Mouse (Mus musculus) monocyte, adult 2 months (primary cell): ENCODE measurements around the gene Rasl11a.
"Not testable (repeated sequence)": the region's sequence is repeated elsewhere in the genome, so short reads cannot be mapped to it uniquely, and the experiment has no call there.

Experiments
- DNase-seq, 2 experiments: peaks; one replicate each; pipeline ENCODE4 v3.0.0; 2022; ENCODE audit warnings: low spot score in 2 of 2, low read depth in 1 of 2

Rasl11a gene

DNA sequence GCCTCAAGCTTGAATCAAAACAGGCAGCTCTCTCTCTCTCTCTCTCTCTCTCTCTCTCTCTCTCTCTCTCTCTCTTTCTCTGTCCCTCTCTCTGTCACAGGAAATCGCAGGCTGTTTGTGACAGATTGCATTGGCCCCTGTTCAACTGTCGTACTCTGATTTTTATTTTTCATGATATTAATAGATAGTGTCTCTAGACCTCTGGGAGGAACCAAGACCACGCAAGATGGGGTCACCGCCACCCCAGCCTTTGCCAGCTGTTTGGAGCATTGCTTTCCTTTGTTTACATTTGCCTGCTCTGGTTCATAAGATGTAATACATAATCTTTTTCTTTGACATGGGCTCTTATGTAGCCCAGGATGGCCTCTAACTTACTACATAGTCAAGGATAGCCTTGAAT is 2.9 kb upstream of the Rasl11a start:
- DNase-seq: no peak

DNA sequence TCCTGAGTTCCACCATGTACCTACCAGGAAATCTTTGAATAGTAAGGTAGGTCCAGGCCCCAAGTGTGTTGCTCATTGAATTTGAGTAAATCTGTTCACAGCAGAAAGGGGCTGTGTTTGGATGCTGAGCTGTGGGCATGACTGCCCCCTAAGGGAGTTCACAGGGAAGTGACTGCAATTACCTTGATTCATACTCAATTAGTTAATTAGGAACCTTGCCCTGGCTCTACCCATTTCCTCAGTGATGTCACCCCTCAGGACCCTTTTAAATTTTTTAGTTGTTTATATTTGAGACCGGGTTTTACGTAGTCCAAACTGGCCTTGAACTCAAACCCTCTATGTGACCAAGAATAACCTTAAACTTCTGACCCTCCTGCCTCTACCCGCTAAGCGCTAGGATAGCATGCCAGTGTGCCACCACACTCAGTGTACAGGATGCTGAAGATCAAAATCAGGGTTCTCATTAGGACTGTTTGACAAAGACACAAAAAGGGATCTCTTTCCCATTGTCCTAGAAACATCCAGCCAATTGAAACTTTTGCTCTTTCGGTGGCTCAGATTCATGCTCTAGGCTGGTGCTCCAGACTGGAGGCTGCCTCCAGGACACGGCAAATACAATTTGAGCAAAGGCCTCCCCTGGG is 450 bp upstream of the Rasl11a start:
- no peak for DNase-seq

DNA sequence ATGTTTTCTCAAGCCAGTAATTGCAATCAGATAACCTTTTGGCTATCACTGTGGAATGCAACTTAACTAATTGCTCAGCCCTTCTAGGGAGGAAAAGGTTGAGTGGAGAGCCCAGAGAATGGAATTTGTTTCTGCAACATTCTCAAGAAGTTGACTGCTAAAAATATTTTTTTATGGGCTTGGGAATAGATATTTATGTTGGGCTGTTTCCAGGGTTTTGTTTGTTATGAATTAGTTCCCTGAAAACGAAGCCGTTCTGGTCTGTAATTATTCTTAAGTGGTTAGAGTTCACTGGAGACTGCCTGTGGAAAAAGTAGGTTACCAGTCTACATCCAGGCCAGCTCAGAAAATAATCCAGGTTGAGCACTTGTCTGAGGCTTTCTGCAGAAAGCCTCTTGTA is 1.6 kb downstream of the Rasl11a start:
- DNase-seq: no peak

DNA sequence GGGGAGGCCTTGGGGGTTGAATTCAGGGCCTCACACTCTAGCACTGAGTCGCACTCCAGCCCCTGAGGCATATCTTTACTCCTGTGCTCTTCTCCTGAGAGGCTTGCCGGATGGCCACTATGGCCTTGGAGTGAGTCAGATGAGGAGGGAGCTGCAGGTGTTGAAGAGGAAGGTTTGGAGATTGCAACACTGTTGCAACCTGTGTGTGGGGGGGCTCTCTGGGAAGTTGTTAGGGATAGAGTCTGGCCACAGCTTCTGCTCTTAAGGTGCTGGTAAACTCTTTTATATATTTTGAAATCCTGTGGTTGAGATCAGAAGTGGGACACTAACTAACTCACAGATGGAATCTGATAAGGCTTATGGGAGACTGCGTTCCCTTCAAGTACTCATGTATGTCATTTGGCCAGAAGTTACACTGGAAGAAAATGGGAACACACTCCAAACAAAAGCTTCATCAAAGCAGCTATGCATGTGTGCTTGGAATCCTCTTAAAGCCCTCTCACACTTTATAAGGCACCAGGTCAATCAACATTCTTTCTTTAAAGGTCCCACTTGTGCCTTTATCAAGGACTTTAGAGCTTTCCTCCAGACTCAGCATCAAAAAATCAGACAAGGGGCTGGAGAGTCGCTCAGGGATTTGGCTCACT is 4.2 kb downstream of the Rasl11a start:
- no peak for DNase-seq

DNA sequence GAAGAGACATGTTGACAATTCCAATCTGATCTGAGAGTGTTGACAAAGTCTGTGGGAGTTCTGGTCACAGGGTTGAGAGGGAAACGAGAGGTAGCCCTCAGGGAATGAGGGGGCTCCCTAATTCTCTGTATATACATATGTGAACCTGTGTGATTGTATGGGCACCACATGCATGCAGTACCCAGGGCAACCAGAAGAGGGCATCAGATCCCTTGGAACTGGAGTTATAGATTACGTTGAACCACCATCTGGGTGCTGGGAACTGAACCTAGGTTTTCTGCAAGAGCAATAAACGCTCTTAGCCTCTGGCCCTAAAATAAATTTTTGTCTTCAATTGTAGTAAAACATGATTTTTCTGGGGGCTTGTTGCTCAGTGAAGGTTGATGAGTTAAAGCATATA is 11.2 kb downstream of the Rasl11a start:
- DNase-seq: no peak

DNA sequence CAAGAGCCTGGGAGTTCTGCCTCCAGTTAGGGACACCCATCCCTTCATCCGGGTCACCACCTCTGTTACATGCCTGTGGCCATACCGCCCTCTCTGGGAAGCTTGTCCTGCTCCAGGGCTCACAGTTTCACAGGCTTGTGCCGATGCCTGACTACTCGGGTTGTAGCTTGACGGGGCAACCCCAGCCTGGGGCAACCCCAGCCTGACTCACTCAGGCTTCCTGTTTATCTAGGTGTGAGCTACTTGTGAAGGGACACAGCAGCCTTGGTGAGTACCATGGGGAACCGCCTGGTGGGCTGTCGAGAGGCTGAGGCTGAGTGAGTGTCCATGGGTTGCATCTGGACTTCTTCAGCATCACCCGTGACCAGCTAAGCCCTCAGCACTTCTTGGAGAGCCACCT is 12.7 kb downstream of the Rasl11a start:
- no peak for DNase-seq

DNA sequence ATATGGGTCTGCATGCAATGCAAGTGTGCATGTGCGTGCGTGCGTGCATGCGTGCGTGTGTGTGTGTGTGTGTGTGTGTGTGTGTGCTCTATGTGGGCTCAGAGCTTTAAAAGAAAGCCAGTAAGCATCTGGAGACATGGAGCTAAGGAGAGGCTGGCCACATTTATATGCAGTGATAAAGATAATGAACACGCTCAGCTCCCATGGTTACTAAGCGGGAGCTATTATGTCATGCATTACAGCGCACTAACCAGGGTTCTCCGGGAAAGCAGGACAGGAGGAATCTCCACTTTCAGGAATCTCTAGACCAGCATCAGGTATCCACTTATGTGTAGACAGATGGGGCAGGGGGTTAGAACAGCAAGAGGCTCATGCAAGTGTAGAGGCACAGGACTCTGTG is 13.9 kb downstream of the Rasl11a start:
- DNase-seq: no peak

DNA sequence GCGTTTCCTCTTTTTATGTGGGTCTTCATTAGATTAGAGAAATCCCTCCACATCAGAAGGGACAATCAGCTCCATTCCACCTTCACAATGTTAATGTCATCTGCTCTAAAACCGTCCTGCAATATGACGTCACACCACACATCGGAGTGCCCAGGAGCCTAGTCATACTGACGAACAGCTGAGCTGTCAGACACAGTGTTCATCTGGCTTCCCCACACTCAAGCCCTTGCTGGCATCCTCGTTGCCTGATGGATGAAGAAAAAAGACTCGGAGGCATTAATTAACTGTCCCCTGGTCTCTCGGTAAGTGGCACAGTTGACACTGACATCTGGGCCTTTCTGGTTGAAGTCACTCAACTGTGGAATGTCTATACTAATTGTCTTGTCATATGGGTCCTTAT is 14.4 kb downstream of the Rasl11a start:
- DNase-seq: no peak

DNA sequence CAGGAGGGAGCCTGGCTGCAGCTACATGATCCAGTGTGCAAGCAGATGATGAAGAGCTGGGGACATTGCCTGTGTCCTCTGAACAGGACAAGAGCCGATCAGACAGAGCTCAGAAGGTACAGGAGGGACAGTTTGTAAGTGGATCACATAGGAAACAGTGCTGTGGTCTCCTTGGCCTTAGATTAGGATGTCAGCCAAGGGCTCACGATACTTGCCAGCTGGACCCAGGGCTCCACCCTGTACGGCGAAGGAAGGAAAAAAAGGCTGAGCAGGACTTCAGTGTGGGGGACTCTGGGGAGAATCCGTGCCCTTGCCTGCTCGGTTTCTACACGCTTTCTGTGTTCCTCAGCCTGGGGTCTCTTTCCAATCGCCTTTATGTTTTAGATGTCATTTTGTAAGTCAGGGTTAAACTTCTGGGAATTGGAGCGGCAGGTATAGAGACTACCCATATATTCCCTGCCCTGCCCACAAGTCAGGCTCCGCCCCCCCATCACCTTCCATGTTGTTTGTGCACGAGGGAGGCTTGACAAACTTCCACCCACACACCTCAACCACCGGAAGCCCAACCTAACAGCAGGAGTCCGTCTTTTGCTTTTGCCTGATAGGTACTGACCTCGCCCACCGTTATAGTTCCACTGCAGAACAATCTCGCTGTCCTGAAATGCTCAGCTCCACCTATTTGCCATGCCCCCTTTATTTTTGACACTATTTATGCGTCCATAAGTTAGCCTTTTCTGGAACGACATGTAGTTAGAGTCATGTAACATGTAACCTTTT is 15.5 kb downstream of the Rasl11a start:
- DNase-seq: no peak

DNA sequence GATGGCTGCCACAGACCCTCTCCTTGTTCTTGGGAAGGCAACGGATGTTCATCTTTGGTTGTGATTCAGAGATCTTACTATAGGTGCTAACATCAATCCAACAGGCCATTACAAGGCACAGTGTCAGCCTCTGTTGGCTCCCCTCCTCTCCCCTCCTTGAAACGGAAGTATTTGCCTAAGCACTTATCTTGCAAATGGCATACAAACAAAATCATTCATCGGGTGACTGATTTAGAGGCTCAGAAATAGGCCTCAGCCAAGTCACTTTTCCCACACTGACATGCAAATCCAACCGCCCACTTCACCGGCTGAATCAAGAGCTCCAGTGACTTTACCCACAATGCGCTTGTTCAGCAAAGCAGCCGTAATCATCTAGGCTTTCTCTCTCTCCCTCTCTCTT is 16.7 kb downstream of the Rasl11a start:
- DNase-seq: no peak

DNA sequence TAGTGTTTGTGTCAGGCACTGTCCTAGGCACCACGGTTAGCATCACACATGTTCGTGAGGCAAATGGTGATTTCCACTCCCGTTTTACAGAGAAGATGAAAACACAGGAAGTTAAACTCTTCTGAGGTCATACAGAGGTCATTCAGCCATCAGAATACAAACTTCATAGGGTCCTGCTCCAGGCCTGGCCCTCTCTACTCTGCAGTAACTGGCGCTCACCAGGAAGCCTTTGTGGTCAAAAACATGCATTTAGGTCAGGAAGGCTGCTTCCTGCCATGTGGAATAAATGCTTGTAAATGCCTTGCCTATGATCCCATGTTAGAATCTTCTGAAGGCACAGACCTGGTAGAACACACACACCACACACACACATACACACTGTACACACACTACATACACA is 20.6 kb downstream of the Rasl11a start:
- no peak for DNase-seq

DNA sequence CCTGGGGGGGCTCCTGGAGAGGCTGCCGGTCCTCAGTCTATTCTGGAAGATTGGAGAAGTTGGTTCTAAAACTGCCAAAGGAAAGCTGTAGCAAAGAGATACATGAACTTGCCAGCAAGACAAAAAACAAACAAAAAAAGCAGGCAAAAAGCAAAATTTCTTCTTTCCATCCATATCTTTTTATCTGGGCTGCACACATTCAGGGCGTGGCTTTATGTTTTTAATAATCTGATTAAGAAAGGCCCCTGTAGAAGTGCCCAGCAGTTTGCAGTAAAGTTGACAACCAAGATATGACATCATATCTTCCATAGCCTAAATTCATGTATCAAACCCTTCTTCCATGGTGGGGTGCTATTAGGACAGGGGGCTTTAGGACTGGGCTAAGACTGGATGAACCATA is 21.4 kb downstream of the Rasl11a start:
- DNase-seq: no peak

DNA sequence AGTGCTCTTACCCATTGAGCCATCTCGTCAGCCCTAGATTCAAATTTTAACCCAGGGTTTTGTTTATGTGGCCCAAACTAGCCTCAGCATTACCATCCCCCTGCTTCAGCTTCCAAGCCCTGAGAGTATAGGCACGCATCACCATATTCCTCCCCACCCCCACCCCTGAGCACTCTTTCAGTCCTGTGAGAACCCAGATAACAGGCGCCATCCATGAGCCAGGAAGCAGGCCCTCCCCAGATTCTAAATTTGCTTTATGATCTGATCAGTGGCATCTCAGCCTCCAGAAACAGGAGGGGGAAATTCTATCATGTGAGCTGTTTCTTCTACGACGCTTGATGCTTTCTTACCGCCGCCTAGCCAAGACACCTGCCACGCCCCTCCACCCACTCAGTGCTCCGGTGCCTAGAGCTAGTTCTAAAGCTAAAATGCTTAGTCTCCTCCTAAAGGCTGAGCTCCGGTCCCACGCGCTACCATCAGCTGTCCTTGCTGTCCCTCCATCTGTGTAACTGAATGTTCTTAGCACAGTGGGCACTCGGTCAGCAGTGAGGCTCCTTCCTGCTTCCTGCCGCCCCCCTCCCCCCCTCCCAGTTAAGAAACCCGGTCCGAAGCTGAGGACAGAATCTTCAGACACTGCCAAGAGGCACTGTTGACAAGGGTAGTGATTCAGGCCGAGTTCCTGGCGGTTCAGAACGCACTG is 22.5 kb downstream of the Rasl11a start:
- DNase-seq: no peak

DNA sequence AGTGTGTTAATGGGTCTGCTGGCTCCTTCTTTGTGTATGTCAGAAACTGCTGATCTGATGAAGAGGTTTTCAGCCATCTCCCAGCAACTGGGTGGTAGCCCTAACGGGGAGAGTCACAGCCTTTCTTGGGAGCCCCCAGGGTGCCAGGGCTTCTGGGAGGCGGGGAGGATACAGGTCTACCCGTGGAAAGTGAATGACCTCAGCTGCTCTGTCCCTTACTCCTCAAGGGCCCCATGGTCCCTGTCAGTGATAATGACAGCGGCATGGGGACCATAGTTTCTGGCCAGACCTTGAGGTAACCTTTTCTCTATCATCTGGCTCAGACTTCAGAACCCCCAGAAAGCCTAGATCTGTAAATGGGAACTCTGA is 23.1 kb downstream of the Rasl11a start:
- no peak for DNase-seq

DNA sequence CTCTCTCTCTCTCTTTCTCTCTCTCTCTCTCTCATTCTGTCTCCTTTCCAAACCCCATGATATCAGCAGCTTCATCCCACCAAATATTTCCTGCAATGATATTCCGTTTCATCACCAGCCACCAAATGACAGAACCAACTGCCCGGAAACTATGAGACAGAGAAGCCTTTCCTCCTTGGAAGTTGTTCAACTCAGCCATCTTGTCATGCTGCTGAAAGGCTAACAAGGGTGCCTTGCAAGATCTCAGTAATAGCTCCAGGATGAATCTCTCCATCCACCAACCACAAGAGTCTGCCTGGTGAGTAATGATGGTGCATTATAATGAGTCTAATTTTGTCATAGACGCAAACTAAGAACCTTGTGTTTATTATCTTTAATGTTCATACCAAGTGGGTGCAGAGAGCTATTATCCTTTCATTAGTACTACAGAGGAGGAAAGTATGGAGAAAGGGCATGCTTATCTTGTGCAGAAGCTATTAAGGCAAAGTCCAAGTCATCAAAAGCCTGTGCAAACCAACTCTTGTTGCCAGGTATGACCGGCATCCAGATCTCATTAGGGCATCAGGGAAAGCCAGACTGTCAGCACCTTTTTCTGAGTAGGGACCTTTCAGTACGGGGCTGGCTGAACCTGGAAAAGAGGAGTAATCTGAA is 28.2 kb downstream of the Rasl11a start:
- DNase-seq: no peak

DNA sequence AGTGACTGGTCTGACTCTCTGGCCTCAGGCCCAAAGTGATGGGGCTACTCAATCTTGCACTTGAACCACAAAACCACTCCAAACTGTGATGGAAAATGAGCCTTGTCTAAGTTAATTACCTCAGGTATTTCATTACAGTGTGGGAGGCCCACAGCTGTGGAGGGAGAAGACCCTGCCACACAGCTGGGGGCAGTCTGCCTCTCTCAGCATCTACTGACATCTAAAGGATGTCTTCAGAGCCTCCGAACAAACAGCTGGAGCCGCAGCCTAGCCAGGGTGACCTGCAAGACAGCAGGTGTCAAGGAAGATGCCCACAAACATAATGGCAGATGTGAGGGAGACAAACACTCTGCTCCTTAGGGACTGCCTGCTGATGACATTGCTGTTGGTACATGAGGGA is 31.2 kb downstream of the Rasl11a start:
- no peak for DNase-seq

DNA sequence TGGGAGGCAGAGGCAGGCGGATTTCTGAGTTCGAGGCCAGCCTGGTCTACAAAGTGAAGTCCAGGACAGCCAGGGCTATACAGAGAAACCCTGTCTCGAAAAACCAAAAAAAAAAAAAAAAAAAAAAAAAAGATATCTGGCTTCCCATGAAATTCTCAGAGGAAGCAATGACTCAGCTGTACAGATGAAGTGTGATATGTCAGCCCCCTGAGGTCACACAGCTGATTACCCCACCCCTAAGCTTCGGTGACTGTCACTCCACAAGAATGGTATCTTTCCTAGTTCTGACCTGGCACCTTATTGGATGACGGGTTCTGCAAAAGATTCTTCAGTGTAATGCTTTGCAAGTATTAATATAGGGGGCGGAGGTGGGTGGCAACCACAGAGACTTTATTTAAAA is 33.0 kb downstream of the Rasl11a start:
- not testable (repeated sequence) for DNase-seq

DNA sequence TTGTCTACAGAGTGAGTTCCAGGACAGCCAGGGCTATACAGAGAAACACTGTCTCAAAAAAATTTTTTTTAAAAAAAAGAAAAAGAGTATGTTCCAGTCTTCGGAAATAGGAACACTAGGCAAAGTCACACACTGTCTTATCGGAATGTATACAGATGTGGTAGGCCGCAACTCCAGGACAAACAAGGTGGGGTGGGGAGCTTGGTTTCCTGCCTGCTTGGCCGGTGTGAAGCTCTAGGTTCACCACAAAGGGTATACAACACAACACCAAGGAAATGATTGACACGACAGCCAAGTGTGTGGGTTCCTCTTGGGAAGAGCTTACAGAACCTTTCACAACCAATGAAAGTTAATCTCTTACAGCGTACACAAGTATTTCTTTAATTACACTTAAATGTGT is 37.4 kb downstream of the Rasl11a start:
- no peak for DNase-seq

DNA sequence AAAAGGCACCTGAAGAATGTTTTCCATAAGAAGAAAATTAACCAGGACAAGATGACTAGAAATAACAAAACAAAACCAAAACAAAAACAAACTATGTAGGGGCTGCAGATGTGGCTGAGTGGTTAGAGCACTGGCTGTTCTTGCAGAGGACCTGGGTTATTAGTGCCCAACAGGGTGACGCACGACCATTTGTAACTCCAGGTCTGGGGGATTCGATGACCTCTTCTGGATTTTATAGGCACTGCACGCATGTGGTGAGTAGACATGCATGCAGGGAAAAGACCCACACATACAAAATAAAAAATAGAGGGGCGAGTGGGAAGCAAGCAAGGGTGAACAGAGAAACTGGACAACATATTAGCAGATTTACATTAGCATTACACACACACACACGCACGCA is 38.2 kb downstream of the Rasl11a start:
- no peak for DNase-seq

DNA sequence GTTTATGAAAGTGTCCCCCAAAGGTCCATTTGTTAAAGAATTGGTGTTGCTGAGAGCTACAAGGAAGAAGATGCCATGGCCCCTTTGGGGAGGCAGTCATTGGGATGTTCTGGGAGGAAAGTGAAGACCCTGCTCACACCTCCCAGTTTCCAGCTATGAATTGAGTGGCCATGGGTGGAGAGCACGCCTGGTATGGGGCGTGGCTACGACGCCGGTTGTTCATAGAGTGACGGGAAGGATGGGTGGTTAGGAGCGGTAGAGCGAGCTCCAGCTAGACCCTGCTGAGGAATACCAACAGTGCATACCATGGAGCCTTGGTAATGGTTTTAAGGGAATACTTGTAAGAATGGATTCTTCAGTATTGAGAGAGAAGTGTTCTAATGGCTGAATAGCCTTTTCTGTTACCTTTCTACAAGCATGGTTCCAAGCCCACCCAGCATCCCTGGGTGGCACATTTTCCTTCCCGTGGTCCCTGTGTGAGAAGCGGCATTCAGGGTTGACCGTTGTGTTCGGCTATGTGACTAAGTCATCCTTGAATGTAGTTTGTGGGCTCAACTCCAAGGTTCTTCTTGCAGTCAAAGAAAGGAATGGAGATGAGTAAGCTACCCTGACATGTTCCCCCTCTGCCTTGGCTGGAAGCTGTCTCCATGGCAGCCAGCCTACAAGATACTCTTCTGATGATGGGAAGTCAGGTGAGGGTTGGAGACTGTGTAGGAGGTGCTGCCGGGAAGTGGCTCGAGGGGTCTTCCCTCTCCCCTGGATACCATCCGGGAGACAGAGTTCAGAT is 38.8 kb downstream of the Rasl11a start:
- DNase-seq: no peak

DNA sequence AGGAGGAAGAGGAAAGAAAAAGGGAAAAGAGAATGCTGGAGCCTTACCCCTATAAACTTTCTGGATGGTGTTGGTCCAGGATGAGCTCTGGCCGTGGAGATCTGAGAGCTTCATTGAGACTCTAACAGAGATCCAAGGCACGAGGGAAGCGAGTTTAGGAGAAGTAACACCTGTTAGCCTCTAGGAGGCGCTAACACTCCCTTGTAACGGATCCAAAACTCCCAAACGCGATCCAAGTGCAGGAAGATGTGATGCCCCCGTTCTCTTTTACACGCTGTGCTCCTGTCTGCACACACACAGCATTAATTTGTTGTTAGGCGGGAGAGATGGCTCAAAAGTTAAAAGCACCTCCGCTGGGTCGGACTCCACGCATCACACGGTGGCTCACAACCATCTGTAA is 46.3 kb downstream of the Rasl11a start:
- no peak for DNase-seq
